Mouse (Mus musculus) cerebellum, adult 8-10 months (tissue): ENCODE measurements around the gene Vmn1r107.
"Not testable (repeated sequence)": the region's sequence is repeated elsewhere in the genome, so short reads cannot be mapped to it uniquely, and the experiment has no call there.

Experiments
- DNase-seq: peaks from one replicate; pipeline ENCODE4 v3.0.0; 2022

Gene Vmn1r107

DNA sequence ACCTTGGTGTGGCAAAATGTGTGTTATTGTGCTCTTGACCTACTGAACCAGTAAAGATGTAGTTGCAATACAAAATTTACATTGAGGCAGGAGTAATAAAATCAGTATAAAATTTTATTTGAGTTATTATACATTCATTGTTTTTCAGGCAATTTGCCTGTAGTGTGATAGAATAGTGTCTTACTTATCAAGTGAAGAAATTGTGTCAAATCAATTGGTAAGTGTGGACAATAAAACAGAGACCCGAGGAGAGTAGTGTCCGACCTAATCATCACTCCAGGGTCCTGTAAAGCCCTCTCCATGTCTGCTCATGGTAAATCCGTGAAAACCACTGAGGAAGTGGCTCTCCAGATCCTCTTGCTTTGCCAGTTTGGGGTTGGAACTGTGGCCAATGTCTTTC lies at the start of gene Vmn1r107:
Gene Vmn1r107 (plus strand): TSS at position 301 of the 400 bp plus-strand sequence.
- DNase-seq: not testable (repeated sequence)

DNA sequence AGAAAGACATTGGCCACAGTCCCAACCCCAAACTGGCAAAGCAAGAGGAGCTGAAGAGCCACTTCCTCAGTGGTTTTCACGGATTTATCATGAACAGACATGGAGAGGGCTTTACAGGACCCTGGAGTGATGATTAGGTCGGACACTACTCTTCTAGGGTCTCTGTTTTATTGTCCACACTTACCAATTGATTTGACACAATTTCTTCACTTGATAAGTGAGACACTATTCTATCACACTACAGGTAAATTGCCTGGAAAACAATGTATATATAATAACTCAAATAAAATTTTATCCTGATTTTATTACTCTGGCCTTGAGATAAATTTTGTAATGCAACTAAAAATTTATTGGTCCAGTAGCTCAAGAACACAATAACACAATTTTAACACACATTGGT lies 34.4 kb downstream of the Vmn1r107 start, which contains the start of gene Vmn1r111:
Gene Vmn1r111 (minus strand): TSS at position 101 of the 400 bp plus-strand sequence.
- not testable (repeated sequence) for DNase-seq
